Mouse (Mus musculus) C2C12 (cell line): ENCODE data around the gene Faim.

Experiments
- CTCF ChIP-seq: IDR thresholded peaks from one replicate; pipeline ENCODE4 v1.5.1; 2011; ENCODE audit not compliant: control insufficient read depth, insufficient read depth, insufficient read length
- MAX ChIP-seq: IDR thresholded peaks from one replicate; pipeline ENCODE4 v1.6.1; 2011; ENCODE audit warnings: mild to moderate bottlenecking, control low read depth

DNA sequence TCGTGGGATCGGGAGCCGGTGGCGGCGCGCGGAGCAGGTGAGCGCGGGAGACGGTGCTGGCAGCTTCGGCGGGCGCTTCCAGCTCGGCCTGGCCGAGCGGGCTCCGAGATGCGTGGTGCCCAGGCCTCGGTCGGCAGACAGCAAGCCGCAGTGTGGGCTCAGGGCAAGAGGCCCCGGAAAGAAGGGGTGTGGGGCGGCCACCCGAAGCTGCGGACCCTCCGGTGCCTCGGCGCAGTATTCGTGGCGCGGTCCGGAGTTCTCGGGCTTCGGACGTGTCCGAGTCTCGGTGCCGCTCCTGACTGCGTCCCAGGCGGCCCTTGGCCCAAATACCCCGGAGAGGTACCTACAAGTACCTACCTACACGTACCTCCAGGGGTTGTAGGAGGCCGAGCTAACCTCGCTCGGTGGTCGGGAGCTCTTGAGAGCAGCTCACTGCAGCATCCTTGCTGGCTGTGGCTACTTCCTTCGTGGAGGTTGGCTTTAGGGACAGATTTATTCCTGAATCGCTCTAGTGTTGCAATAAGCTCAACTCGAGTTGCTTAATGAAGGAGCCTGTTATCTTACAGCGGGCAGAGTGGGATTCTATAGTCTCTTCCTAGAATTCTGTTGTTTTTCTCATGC, 413 bp downstream of the Faim start:
- TF ChIP-seq CTCF (no peak), MAX (no peak)
